Mouse (Mus musculus): ENCODE results near the gene Stxbp6. TPM values are rescaled to one million over a fixed set of nuclear protein-coding genes. Genes with fewer than 3 reads are reported as not detected.

Stxbp6 gene
- polyA plus RNA-seq, 1 experiment, result not detected

DNA sequence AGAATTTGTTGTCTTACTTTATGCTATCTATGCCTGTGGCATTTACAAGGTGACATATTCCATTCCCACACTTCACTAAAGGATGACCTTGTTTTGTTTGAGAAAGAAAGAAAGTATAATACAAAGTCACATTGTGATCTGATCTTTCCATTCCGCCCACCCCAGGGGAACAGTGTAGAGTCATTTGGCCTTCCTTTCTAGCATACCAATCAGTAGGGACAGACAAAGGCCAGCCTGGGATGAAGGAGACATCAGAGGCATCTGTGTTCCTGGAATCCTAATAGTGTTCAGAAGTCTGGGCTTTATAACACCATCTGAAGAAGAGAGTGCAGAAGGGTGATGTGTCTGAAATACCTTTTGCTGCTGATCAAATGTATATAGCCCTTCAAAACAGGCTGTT, 178.0 kb downstream of the Stxbp6 start:
- no peak overlapping the region for H3ac ChIP-seq (ENCODE audit: control insufficient read depth, insufficient read length)
- no peaks in the 10 kb centered on the region for H3K79me2 ChIP-seq (ENCODE audit: control insufficient read depth, insufficient read depth)
- TF ChIP-seq MAX (IDR thresholded peaks at IDR 0.05; ENCODE audit: low read depth) (no peak), POLR2AphosphoS2 (IDR thresholded peaks at IDR 0.05; ENCODE audit: insufficient read length, low read depth) (no peak), USF1 (IDR thresholded peaks at IDR 0.05; ENCODE audit: low read depth) (no peak), MYOG (IDR thresholded peaks at IDR 0.05; ENCODE audit: control insufficient read depth in 1 of 3, insufficient read depth in 1 of 3, insufficient read length in 2 of 3, low read depth in 2 of 3) (no peak), E2F4 (IDR thresholded peaks at IDR 0.05; ENCODE audit: insufficient read depth) (no peak), TCF3 (IDR thresholded peaks at IDR 0.05; ENCODE audit: insufficient read length, low read depth) (no peak), MYOD1 (IDR thresholded peaks at IDR 0.05; ENCODE audit: control insufficient read depth in 1 of 3, insufficient read length in 2 of 3, low read depth in 2 of 3) (no peak), TCF12 (IDR thresholded peaks at IDR 0.05; ENCODE audit: insufficient read depth, poor library complexity, severe bottlenecking) (no peak), REST (IDR thresholded peaks at IDR 0.05; ENCODE audit: insufficient read depth, insufficient read length) (no peak), POLR2A (IDR thresholded peaks at IDR 0.05; ENCODE audit: insufficient read length, low read depth) (no peak), SRF (IDR thresholded peaks at IDR 0.05; ENCODE audit: control insufficient read depth, insufficient read length, low read depth) (no peak), CEBPB (IDR thresholded peaks at IDR 0.05; ENCODE audit: insufficient read depth, poor library complexity, severe bottlenecking) (no peak)
- H3K27me3 ChIP-seq (ENCODE audit: control insufficient read depth, insufficient read depth, insufficient read length), result no peaks in the 10 kb centered on the region
- no peak overlapping the region for H3K4me3 ChIP-seq
- H3K36me3 ChIP-seq (ENCODE audit: control insufficient read depth, insufficient read depth), result no peaks in the 10 kb centered on the region
- H3K4me2 ChIP-seq (ENCODE audit: low read depth), result no peak overlapping the region

DNA sequence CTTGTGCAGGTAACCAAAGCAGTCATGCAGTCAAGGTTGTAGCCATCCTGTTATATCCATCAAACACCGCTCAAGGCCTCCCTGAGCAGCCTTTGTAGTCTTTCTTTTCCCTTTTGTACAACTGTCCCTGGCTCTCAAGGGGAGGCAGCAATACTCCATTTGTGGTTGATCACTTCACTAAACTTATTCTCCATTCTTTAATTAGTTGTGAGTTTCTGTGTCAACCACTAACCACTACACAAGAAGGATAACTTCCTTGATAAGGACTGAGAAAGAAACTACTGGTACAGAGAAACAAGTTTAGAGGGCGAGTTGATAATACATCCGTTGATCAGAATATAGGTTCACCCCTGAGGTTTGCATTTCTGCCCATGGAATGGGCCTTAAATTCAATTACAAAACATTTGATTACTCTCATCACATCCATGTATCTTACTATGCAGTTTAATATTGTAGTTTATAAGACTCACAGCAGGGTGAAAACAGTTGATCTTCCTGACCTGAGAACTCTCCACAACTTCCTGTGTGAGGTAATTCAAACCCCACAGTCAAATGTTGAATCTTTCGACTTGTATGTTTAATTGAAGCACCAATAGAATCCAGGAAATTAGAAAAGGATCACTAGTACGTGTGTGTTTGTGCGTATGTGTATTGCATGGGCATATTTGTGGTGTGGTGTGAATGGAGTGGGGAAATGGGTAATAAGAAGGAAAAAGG, 184.7 kb downstream of the Stxbp6 start:
- H3K27me3 ChIP-seq (ENCODE audit: control insufficient read depth, insufficient read depth, insufficient read length), result no peaks in the 10 kb centered on the region
- no peak overlapping the region for H3K4me3 ChIP-seq
- no peaks in the 10 kb centered on the region for H3K79me2 ChIP-seq (ENCODE audit: control insufficient read depth, insufficient read depth)
- no peaks in the 10 kb centered on the region for H3K36me3 ChIP-seq (ENCODE audit: control insufficient read depth, insufficient read depth)
- no peak overlapping the region for H3ac ChIP-seq (ENCODE audit: control insufficient read depth, insufficient read length)
- H3K4me2 ChIP-seq (ENCODE audit: low read depth), result no peak overlapping the region
- TF ChIP-seq SRF (IDR thresholded peaks at IDR 0.05; ENCODE audit: control insufficient read depth, insufficient read length, low read depth) (no peak), POLR2A (IDR thresholded peaks at IDR 0.05; ENCODE audit: insufficient read length, low read depth) (no peak)

DNA sequence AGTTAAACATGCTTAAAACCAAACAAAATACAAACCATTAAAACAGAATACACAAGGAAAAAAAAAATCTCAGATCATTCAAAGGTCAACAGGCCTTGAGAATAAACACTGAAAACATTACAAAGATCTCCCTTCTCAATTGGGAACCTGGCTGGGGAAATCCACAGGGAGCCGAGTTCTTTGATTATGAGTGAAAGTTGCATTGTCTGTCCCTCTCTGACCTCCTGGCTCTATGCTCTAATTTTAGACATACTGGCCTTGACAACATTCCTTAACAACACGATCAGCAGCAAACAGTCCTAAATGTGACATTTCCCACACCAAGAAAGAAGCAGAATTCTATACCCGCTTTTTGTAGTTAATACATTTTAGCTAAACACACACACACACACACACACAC, 187.7 kb downstream of the Stxbp6 start:
- TF ChIP-seq POLR2A (IDR thresholded peaks at IDR 0.05; ENCODE audit: insufficient read length, low read depth) (no peak), REST (IDR thresholded peaks at IDR 0.05; ENCODE audit: insufficient read depth, insufficient read length) (no peak), TCF3 (IDR thresholded peaks at IDR 0.05; ENCODE audit: insufficient read length, low read depth) (no peak), SRF (IDR thresholded peaks at IDR 0.05; ENCODE audit: control insufficient read depth, insufficient read length, low read depth) (no peak), MYOD1 (IDR thresholded peaks at IDR 0.05; ENCODE audit: control insufficient read depth in 1 of 3, insufficient read length in 2 of 3, low read depth in 2 of 3) (no peak), CEBPB (IDR thresholded peaks at IDR 0.05; ENCODE audit: insufficient read depth, poor library complexity, severe bottlenecking) (no peak), USF1 (IDR thresholded peaks at IDR 0.05; ENCODE audit: low read depth) (no peak), TCF12 (IDR thresholded peaks at IDR 0.05; ENCODE audit: insufficient read depth, poor library complexity, severe bottlenecking) (no peak), MYOG (IDR thresholded peaks at IDR 0.05; ENCODE audit: control insufficient read depth in 1 of 3, insufficient read depth in 1 of 3, insufficient read length in 2 of 3, low read depth in 2 of 3) (no peak), MAX (IDR thresholded peaks at IDR 0.05; ENCODE audit: low read depth) (no peak), E2F4 (IDR thresholded peaks at IDR 0.05; ENCODE audit: insufficient read depth) (no peak), POLR2AphosphoS2 (IDR thresholded peaks at IDR 0.05; ENCODE audit: insufficient read length, low read depth) (no peak)
- no peak overlapping the region for H3K4me2 ChIP-seq (ENCODE audit: low read depth)
- H3K4me3 ChIP-seq, result no peak overlapping the region

DNA sequence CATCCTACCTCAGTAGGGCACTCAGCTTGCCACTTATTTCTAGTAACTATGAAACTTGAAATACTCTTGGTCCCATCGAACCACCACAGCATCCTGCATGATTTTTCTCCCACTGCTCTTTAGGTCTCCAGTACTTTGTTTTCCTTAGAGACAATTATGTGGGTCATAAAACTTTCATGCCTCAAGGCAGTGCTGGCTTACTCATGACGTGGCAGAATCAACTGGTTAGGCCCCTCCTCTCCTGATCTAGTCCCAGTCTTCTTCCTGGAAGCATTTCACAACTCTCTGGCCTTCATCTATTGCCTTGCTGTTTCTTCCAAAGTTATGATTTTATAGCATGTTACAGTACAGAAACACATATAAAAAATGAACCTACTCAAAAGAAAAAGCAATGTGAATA, 201.8 kb downstream of the Stxbp6 start:
- no peaks in the 10 kb centered on the region for H3K36me3 ChIP-seq (ENCODE audit: control insufficient read depth, insufficient read depth)
- H3K27me3 ChIP-seq (ENCODE audit: control insufficient read depth, insufficient read depth, insufficient read length), result no peaks in the 10 kb centered on the region
- TF ChIP-seq MYOD1 (IDR thresholded peaks at IDR 0.05; ENCODE audit: control insufficient read depth in 1 of 3, insufficient read length in 2 of 3, low read depth in 2 of 3), result no peak
- no peak for TF ChIP-seq REST (IDR thresholded peaks at IDR 0.05; ENCODE audit: insufficient read depth, insufficient read length)
- no peak for TF ChIP-seq CEBPB (IDR thresholded peaks at IDR 0.05; ENCODE audit: insufficient read depth, poor library complexity, severe bottlenecking)
- TF ChIP-seq POLR2AphosphoS2 (IDR thresholded peaks at IDR 0.05; ENCODE audit: insufficient read length, low read depth), result no peak
- TF ChIP-seq TCF3 (IDR thresholded peaks at IDR 0.05; ENCODE audit: insufficient read length, low read depth), result no peak
- no peak for TF ChIP-seq E2F4 (IDR thresholded peaks at IDR 0.05; ENCODE audit: insufficient read depth)
- no peak for TF ChIP-seq MYOG (IDR thresholded peaks at IDR 0.05; ENCODE audit: control insufficient read depth in 1 of 3, insufficient read depth in 1 of 3, insufficient read length in 2 of 3, low read depth in 2 of 3)
- TF ChIP-seq TCF12 (IDR thresholded peaks at IDR 0.05; ENCODE audit: insufficient read depth, poor library complexity, severe bottlenecking), result no peak
- TF ChIP-seq SRF (IDR thresholded peaks at IDR 0.05; ENCODE audit: control insufficient read depth, insufficient read length, low read depth), result no peak
- TF ChIP-seq POLR2A (IDR thresholded peaks at IDR 0.05; ENCODE audit: insufficient read length, low read depth), result no peak
- no peak for TF ChIP-seq USF1 (IDR thresholded peaks at IDR 0.05; ENCODE audit: low read depth)
- TF ChIP-seq MAX (IDR thresholded peaks at IDR 0.05; ENCODE audit: low read depth), result no peak
- no peak overlapping the region for H3K4me3 ChIP-seq
- no peaks in the 10 kb centered on the region for H3K79me2 ChIP-seq (ENCODE audit: control insufficient read depth, insufficient read depth)
- H3ac ChIP-seq (ENCODE audit: control insufficient read depth, insufficient read length), result no peak overlapping the region
- no peak overlapping the region for H3K4me2 ChIP-seq (ENCODE audit: low read depth)

More for the DNA sequence above, 187.7 kb downstream of the Stxbp6 start:
- H3ac ChIP-seq (ENCODE audit: control insufficient read depth, insufficient read length), result no peak overlapping the region
- no peaks in the 10 kb centered on the region for H3K27me3 ChIP-seq (ENCODE audit: control insufficient read depth, insufficient read depth, insufficient read length)
- H3K36me3 ChIP-seq (ENCODE audit: control insufficient read depth, insufficient read depth), result no peaks in the 10 kb centered on the region
- no peaks in the 10 kb centered on the region for H3K79me2 ChIP-seq (ENCODE audit: control insufficient read depth, insufficient read depth)
